Mouse (Mus musculus): ENCODE results near the gene Ston2. TPM values are rescaled to one million over a fixed set of nuclear protein-coding genes. Genes with fewer than 3 reads are reported as not detected.

Ston2 gene
- polyA plus RNA-seq, 1 experiment from 2014 or later, result 11.0 TPM

- H3K9ac ChIP-seq (replicated peaks; ENCODE audit: low read length), result no peak overlapping the region
- no peak overlapping the region for H3K4me3 ChIP-seq (ENCODE audit: low read length)
- no peak overlapping the region for H3K4me2 ChIP-seq (replicated peaks; ENCODE audit: low read depth, low read length)
- no peak overlapping the region for H3K27ac ChIP-seq (ENCODE audit: low read length)
- no peaks in the 10 kb centered on the region for H3K9me3 ChIP-seq (ENCODE audit: low read length)
- peaks cover 20% of the 10 kb centered on the region for H3K4me1 ChIP-seq (ENCODE audit: insufficient read depth, low read length)
- no peak for ATAC-seq (ENCODE audit: low FRiP score, low TSS enrichment)
- H3K36me3 ChIP-seq (ENCODE audit: insufficient read depth, low read length), result peaks cover 26% of the 10 kb centered on the region
- 74% methylated on average over 6 of the region's 6 CpGs for WGBS
- no peaks in the 10 kb centered on the region for H3K27me3 ChIP-seq (ENCODE audit: insufficient read depth, low read length)
These were observed 204.8 kb downstream of the Ston2 start for GRCm38 (mm10) chr12:91583409-91583808.

Small RNAs within 50 kb of the gene (microRNA-seq; reads per million reads assigned to microRNA genes)
- not detected for gene Gm22015

Other genes starting within 250 kb of the Ston2 start
- 50.3 and 51.3 TPM in 2 replicates for gene Gtf2a1, start 197.9 kb downstream of the Ston2 start, polyA plus RNA-seq (2015; fragmentation: Nextera tagmentation; extraction: Ambion mirVana)
- gene Sel1l, start 60.8 kb upstream of the Ston2 start, polyA plus RNA-seq (2015; fragmentation: Nextera tagmentation; extraction: Ambion mirVana), result 87.5 and 94.4 TPM in 2 replicates

Measured in kidney, embryonic 16.5 days (tissue).